Mouse (Mus musculus): Measurements from ENCODE around the gene Gm21866.
"Not testable (repeated sequence)": the region's sequence is repeated elsewhere in the genome, so short reads cannot be mapped to it uniquely, and the experiment has no call there.

The Gm21866 gene

GRCm38 (mm10) chrY:13465479-13465878, at the start of gene Gm21866:
Gene Gm21866, minus strand, starts transcription at chrY:13465579.
- ATAC-seq (ENCODE audit: low TSS enrichment): not testable (repeated sequence)

GRCm38 (mm10) chrY:13493726-13494125, 28.3 kb upstream of the Gm21866 start, which contains the start of gene Gm20773:
Gene Gm20773, plus strand, starts transcription at chrY:13494026.
- not testable (repeated sequence) for ATAC-seq (ENCODE audit: low TSS enrichment)

Data from frontal cortex, adult (tissue).